Mouse (Mus musculus) hindbrain, embryonic 16.5 days (tissue): ENCODE data around the gene Krt33a. TPM values are rescaled to one million over a fixed set of nuclear protein-coding genes. Genes with fewer than 3 reads are reported as not detected.

Experiments used
- ATAC-seq: fragments of 200-750 bp; cut with Nextera tagmentation; 2 replicates; pipeline ENCODE4 v1.8.0; 2017; ENCODE audit warnings: moderate TSS enrichment, moderate library complexity
- H3K27ac ChIP-seq: fragments of 300-500 bp; sonication (generic); 2 replicates; pipeline ENCODE4 v1.5.1; 2014; ENCODE audit warnings: low read depth, mild to moderate bottlenecking, control low read depth, low read length, moderate library complexity
- H3K27me3 ChIP-seq: fragments of 300-500 bp; sonication (generic); replicated peaks from 2 replicates; pipeline ENCODE4 v1.6.1; 2014; ENCODE audit warnings: low read length; ENCODE audit not compliant: control insufficient read depth, insufficient read depth
- H3K36me3 ChIP-seq: fragments of 300-500 bp; sonication (generic); 2 replicates; pipeline ENCODE4 v1.6.1; 2014; ENCODE audit warnings: mild to moderate bottlenecking, low read length, moderate library complexity, mixed read lengths; ENCODE audit not compliant: control insufficient read depth, insufficient read depth
- H3K4me1 ChIP-seq: fragments of 300-500 bp; sonication (generic); 2 replicates; pipeline ENCODE4 v1.6.1; 2014; ENCODE audit warnings: low read depth, low read length; ENCODE audit not compliant: control insufficient read depth, insufficient read depth
- H3K4me2 ChIP-seq: fragments of 300-500 bp; sonication (generic); 2 replicates; pipeline ENCODE4 v1.6.1; 2014; ENCODE audit warnings: mild to moderate bottlenecking, low read length, control low read depth, moderate library complexity
- H3K4me3 ChIP-seq: fragments of 300-500 bp; sonication (generic); 2 replicates; pipeline ENCODE4 v1.5.1; 2014; ENCODE audit warnings: mild to moderate bottlenecking, low read length, control low read depth, moderate library complexity
- H3K9ac ChIP-seq: fragments of 300-500 bp; sonication (generic); 2 replicates; pipeline ENCODE4 v1.6.1; 2014; ENCODE audit warnings: low read depth, mild to moderate bottlenecking, control low read depth, low read length, moderate library complexity
- H3K9me3 ChIP-seq: fragments of 300-500 bp; sonication (generic); 2 replicates; pipeline ENCODE4 v1.6.1; 2014; ENCODE audit warnings: mild to moderate bottlenecking, low read length, moderate library complexity; ENCODE audit not compliant: control insufficient read depth
- WGBS: fragments of 180-500 bp; shearing (Covaris S2); extraction: QIAGEN DNeasy Blood & Tissue Kit; methylation state at CpG from one replicate; pipeline ENCODE4 v1.1.7; 2014; 5-methylcytosine and 5-hydroxymethylcytosine counted together
- polyA plus RNA-seq: library from polyadenylated mRNA; unstranded; fragments of >200 nt; fragmentation: Nextera tagmentation; extraction: Ambion mirVana; gene quantifications from 2 replicates; pipeline ENCODE4 v1.2.1, GENCODE M21; 2015

Krt33a gene
- polyA plus RNA-seq, 1 experiment from 2014 or later, result not detected

GRCm38 (mm10) chr11:99993620-99994383, 22.2 kb downstream of the Krt33a start, which contains the start of gene Krtap17-1:
TSS of gene Krtap17-1 (minus strand) at chr11:99993994.
- Histone ChIP-seq H3K4me2 (peak within 1 kb of the TSS; percentile 52), H3K9ac (peak within 1 kb of the TSS; percentile 56), H3K27me3 (no peaks in the 10 kb centered on the region), H3K4me1 (no peaks in the 10 kb centered on the region), H3K4me3 (peak within 1 kb of the TSS; percentile 24), H3K36me3 (no peaks in the 10 kb centered on the region), H3K9me3 (no peaks in the 10 kb centered on the region), H3K27ac (no peak within 1 kb of the TSS)
- ATAC-seq, result no peak
- 28% methylated on average over 24 of the region's 26 CpGs for WGBS

GRCm38 (mm10) chr11:99990571-99990970, 25.4 kb downstream of the Krt33a start:
- Histone ChIP-seq H3K27ac (no peak overlapping the region), H3K9me3 (no peaks in the 10 kb centered on the region), H3K36me3 (no peaks in the 10 kb centered on the region), H3K4me2 (no peak overlapping the region), H3K27me3 (no peaks in the 10 kb centered on the region), H3K9ac (no peak overlapping the region), H3K4me1 (peaks cover 4% of the 10 kb centered on the region; the same call in 1 of the 2 replicates), H3K4me3 (no peak overlapping the region)
- no peak for ATAC-seq
- 68% methylated on average over 3 of the region's 3 CpGs for WGBS

- Histone ChIP-seq H3K36me3 (no peaks in the 10 kb centered on the region), H3K27ac (no peak overlapping the region), H3K4me1 (peaks cover 4% of the 10 kb centered on the region; the same call in 1 of the 2 replicates), H3K27me3 (no peaks in the 10 kb centered on the region), H3K4me3 (no peak overlapping the region), H3K4me2 (no peak overlapping the region), H3K9me3 (no peaks in the 10 kb centered on the region), H3K9ac (no peak overlapping the region)
- WGBS, result 85% methylated on average over 6 of the region's 6 CpGs
- no peak for ATAC-seq
Measured at GRCm38 (mm10) chr11:99989881-99990405, 26.1 kb downstream of the Krt33a start.

GRCm38 (mm10) chr11:99988530-99988929, 27.5 kb downstream of the Krt33a start:
- Histone ChIP-seq H3K9ac (no peak overlapping the region), H3K9me3 (no peaks in the 10 kb centered on the region), H3K27ac (no peak overlapping the region), H3K4me3 (no peak overlapping the region), H3K4me2 (no peak overlapping the region), H3K4me1 (peaks cover 6% of the 10 kb centered on the region; the same call in 1 of the 2 replicates), H3K27me3 (no peaks in the 10 kb centered on the region), H3K36me3 (no peaks in the 10 kb centered on the region)
- 95% methylated on average over 3 of the region's 3 CpGs for WGBS
- ATAC-seq, result no peak

GRCm38 (mm10) chr11:99986180-99986647, 29.8 kb downstream of the Krt33a start, which contains the start of gene Krtap16-1:
TSS of gene Krtap16-1 (minus strand) at chr11:99986597.
- ATAC-seq, result no peak
- Histone ChIP-seq H3K4me3 (no peak within 1 kb of the TSS), H3K9ac (peak within 1 kb of the TSS; percentile 13; the same call in 1 of the 2 replicates), H3K36me3 (no peaks in the 10 kb centered on the region), H3K4me2 (0 out of 2 replicates have a peak within 1 kb of the TSS, but pooled peaks have one; percentile 5), H3K4me1 (peaks cover 6% of the 10 kb centered on the region; the same call in 1 of the 2 replicates), H3K27ac (peak within 1 kb of the TSS; percentile 74), H3K9me3 (no peaks in the 10 kb centered on the region), H3K27me3 (0 out of 2 replicates have a peak, but pooled peaks cover 2% of the 10 kb centered on the region)
- 80% methylated on average over 8 of the region's 8 CpGs for WGBS

GRCm38 (mm10) chr11:99985291-99986092, 30.5 kb downstream of the Krt33a start:
- peak overlapping the region; percentile 13; the same call in 1 of the 2 replicates for H3K9ac ChIP-seq
- H3K27ac ChIP-seq, result peak overlapping the region; percentile 74
- 66% methylated on average over 20 of the region's 20 CpGs for WGBS
- no peaks in the 10 kb centered on the region for H3K9me3 ChIP-seq
- H3K4me2 ChIP-seq, result no peak overlapping the region
- H3K36me3 ChIP-seq, result no peaks in the 10 kb centered on the region
- ATAC-seq, result peak; percentile 94
- H3K4me1 ChIP-seq, result peaks cover 6% of the 10 kb centered on the region; the same call in 1 of the 2 replicates
- no peak overlapping the region for H3K4me3 ChIP-seq
- H3K27me3 ChIP-seq, result 0 out of 2 replicates have a peak, but pooled peaks cover 2% of the 10 kb centered on the region

GRCm38 (mm10) chr11:99983442-99983841, 32.6 kb downstream of the Krt33a start:
- H3K36me3 ChIP-seq, result no peaks in the 10 kb centered on the region
- H3K9ac ChIP-seq, result no peak overlapping the region
- ATAC-seq, result no peak
- H3K4me1 ChIP-seq, result peaks cover 6% of the 10 kb centered on the region; the same call in 1 of the 2 replicates
- 0 out of 2 replicates have a peak, but pooled peaks cover 2% of the 10 kb centered on the region for H3K27me3 ChIP-seq
- no peaks in the 10 kb centered on the region for H3K9me3 ChIP-seq
- no peak overlapping the region for H3K27ac ChIP-seq
- no peak overlapping the region for H3K4me3 ChIP-seq
- H3K4me2 ChIP-seq, result no peak overlapping the region
- 85% methylated on average over 1 of the region's 1 CpGs for WGBS

- ATAC-seq, result no peak
- Histone ChIP-seq H3K9ac (no peak overlapping the region), H3K9me3 (no peaks in the 10 kb centered on the region), H3K27me3 (0 out of 2 replicates have a peak, but pooled peaks cover 2% of the 10 kb centered on the region), H3K36me3 (no peaks in the 10 kb centered on the region), H3K4me3 (no peak overlapping the region), H3K27ac (no peak overlapping the region), H3K4me1 (peaks cover 6% of the 10 kb centered on the region; the same call in 1 of the 2 replicates), H3K4me2 (no peak overlapping the region)
- WGBS, result 92% methylated on average over 9 of the region's 9 CpGs
Measured at GRCm38 (mm10) chr11:99982731-99983130, 33.3 kb downstream of the Krt33a start.
